Mouse (Mus musculus): ENCODE data around the gene Gm21961. TPM values are rescaled to one million over a fixed set of nuclear protein-coding genes. Genes with fewer than 3 reads are reported as not detected.

The Gm21961 gene
- total and polyA plus RNA-seq, 3 experiments, result not detected

- H3K9ac ChIP-seq (ENCODE audit: control insufficient read depth, low read depth, low read length, poor library complexity, severe bottlenecking), result no peak overlapping the region
- no peaks in the 10 kb centered on the region for H3K27me3 ChIP-seq (ENCODE audit: control insufficient read depth in 1 of 2, insufficient read depth in 2 of 2, low read length in 2 of 2)
- no peaks in the 10 kb centered on the region for H3K79me2 ChIP-seq (ENCODE audit: control insufficient read depth, insufficient read depth, low read length, poor library complexity)
- no peak for DNase-seq (ENCODE audit: low read depth, low spot score)
- H3K36me3 ChIP-seq (ENCODE audit: control insufficient read depth in 1 of 2, insufficient read depth in 2 of 2, low read length in 2 of 2), result no peaks in the 10 kb centered on the region
- no peak overlapping the region for H3K4me3 ChIP-seq (ENCODE audit: control insufficient read depth in 1 of 2, insufficient read depth in 1 of 2, low read depth in 2 of 2, low read length in 2 of 2)
- H3K4me1 ChIP-seq (ENCODE audit: control insufficient read depth in 1 of 2, insufficient read depth in 2 of 2, low read length in 2 of 2), result no peaks in the 10 kb centered on the region
- H3K27ac ChIP-seq (ENCODE audit: control insufficient read depth, low read depth, low read length), result no peak overlapping the region
- H3K9me3 ChIP-seq (replicated peaks; ENCODE audit: insufficient read depth, low read length), result no peaks in the 10 kb centered on the region
- TF ChIP-seq MAFK (IDR thresholded peaks at IDR 0.05; ENCODE audit: borderline replicate concordance, low read depth, low read length), result no peak
- no peak for TF ChIP-seq RCOR1 (IDR thresholded peaks at IDR 0.05; ENCODE audit: low read depth, low read length)
- TF ChIP-seq EP300 (IDR thresholded peaks at IDR 0.05; ENCODE audit: low read depth in 1 of 2, low read length in 2 of 2), result no peak
- no peak for TF ChIP-seq USF1 (IDR thresholded peaks at IDR 0.05; ENCODE audit: low read depth, low read length)
- no peak for TF ChIP-seq ZC3H11A (IDR thresholded peaks at IDR 0.05; ENCODE audit: low read depth, low read length)
- TF ChIP-seq MXI1 (IDR thresholded peaks at IDR 0.05; ENCODE audit: low read depth, low read length), result no peak
- TF ChIP-seq HCFC1 (IDR thresholded peaks at IDR 0.05; ENCODE audit: low read depth, low read length), result no peak
- TF ChIP-seq CTCF (IDR thresholded peaks at IDR 0.05 in 2 of 3, conservative IDR thresholded peaks at IDR 0.05 in 1 of 3; ENCODE audit: control insufficient read depth in 1 of 3, insufficient read depth in 1 of 3, low read depth in 2 of 3, low read length in 3 of 3, poor library complexity in 1 of 3, severe bottlenecking in 1 of 3), result no peak
- TF ChIP-seq TBP (IDR thresholded peaks at IDR 0.05; ENCODE audit: low read depth, low read length), result no peak
- TF ChIP-seq MAZ (IDR thresholded peaks at IDR 0.05; ENCODE audit: low read depth, low read length), result no peak
- TF ChIP-seq E2F4 (IDR thresholded peaks at IDR 0.05; ENCODE audit: borderline replicate concordance, low read depth, low read length), result no peak
- no peak for TF ChIP-seq USF2 (IDR thresholded peaks at IDR 0.05; ENCODE audit: borderline replicate concordance in 1 of 2, insufficient read depth in 1 of 2, low read depth in 1 of 2, low read length in 2 of 2)
- no peak for TF ChIP-seq GABPA (IDR thresholded peaks at IDR 0.05; ENCODE audit: low read depth, low read length)
- TF ChIP-seq NELFE (IDR thresholded peaks at IDR 0.05; ENCODE audit: low read depth, low read length), result no peak
- no peak for TF ChIP-seq BHLHE40 (IDR thresholded peaks at IDR 0.05; ENCODE audit: borderline replicate concordance, low read depth, low read length)
- no peak for TF ChIP-seq SIN3A (IDR thresholded peaks at IDR 0.05; ENCODE audit: low read length)
- TF ChIP-seq MYC (IDR thresholded peaks at IDR 0.05; ENCODE audit: low read depth, low read length), result no peak
- TF ChIP-seq NRF1 (IDR thresholded peaks at IDR 0.05; ENCODE audit: insufficient read depth, low read depth, low read length, poor library complexity, severe bottlenecking), result no peak
These were observed 34.7 kb downstream of the Gm21961 start for GRCm38 (mm10) chr15:64979976-64980375.

GRCm38 (mm10) chr15:64976044-64976805, 38.5 kb downstream of the Gm21961 start:
- TF ChIP-seq TBP (IDR thresholded peaks at IDR 0.05; ENCODE audit: low read depth, low read length) (no peak), ZMIZ1 (IDR thresholded peaks at IDR 0.05; ENCODE audit: low read depth, low read length) (no peak), TCF12 (IDR thresholded peaks at IDR 0.05; ENCODE audit: low read depth, low read length) (no peak), USF2 (IDR thresholded peaks at IDR 0.05; ENCODE audit: borderline replicate concordance in 1 of 2, insufficient read depth in 1 of 2, low read depth in 1 of 2, low read length in 2 of 2) (no peak), GABPA (IDR thresholded peaks at IDR 0.05; ENCODE audit: low read depth, low read length) (no peak), CHD1 (IDR thresholded peaks at IDR 0.05; ENCODE audit: low read depth, low read length) (no peak), BHLHE40 (IDR thresholded peaks at IDR 0.05; ENCODE audit: borderline replicate concordance, low read depth, low read length) (no peak), MXI1 (IDR thresholded peaks at IDR 0.05; ENCODE audit: low read depth, low read length) (no peak), POLR2A (IDR thresholded peaks at IDR 0.05; ENCODE audit: control insufficient read depth in 1 of 2, insufficient read depth in 1 of 2, low read depth in 1 of 2, low read length in 2 of 2, poor library complexity in 1 of 2) (no peak), NRF1 (IDR thresholded peaks at IDR 0.05; ENCODE audit: insufficient read depth, low read depth, low read length, poor library complexity, severe bottlenecking) (no peak), MEF2A (IDR thresholded peaks at IDR 0.05; ENCODE audit: extremely low read depth, insufficient replicate concordance, low read depth, low read length, poor library complexity, severe bottlenecking) (no peak), EP300 (IDR thresholded peaks at IDR 0.05; ENCODE audit: low read depth in 1 of 2, low read length in 2 of 2) (no peak), CTCF (IDR thresholded peaks at IDR 0.05 in 2 of 3, conservative IDR thresholded peaks at IDR 0.05 in 1 of 3; ENCODE audit: control insufficient read depth in 1 of 3, insufficient read depth in 1 of 3, low read depth in 2 of 3, low read length in 3 of 3, poor library complexity in 1 of 3, severe bottlenecking in 1 of 3) (no peak)
- Histone ChIP-seq H3K4me3 (ENCODE audit: control insufficient read depth in 1 of 2, insufficient read depth in 1 of 2, low read depth in 2 of 2, low read length in 2 of 2) (no peak overlapping the region), H3K27me3 (ENCODE audit: control insufficient read depth in 1 of 2, insufficient read depth in 2 of 2, low read length in 2 of 2) (no peaks in the 10 kb centered on the region), H3K79me2 (ENCODE audit: control insufficient read depth, insufficient read depth, low read length, poor library complexity) (no peaks in the 10 kb centered on the region), H3K9ac (ENCODE audit: control insufficient read depth, low read depth, low read length, poor library complexity, severe bottlenecking) (no peak overlapping the region), H3K27ac (ENCODE audit: control insufficient read depth, low read depth, low read length) (no peak overlapping the region), H3K36me3 (ENCODE audit: control insufficient read depth in 1 of 2, insufficient read depth in 2 of 2, low read length in 2 of 2) (no peaks in the 10 kb centered on the region), H3K9me3 (replicated peaks; ENCODE audit: insufficient read depth, low read length) (no peaks in the 10 kb centered on the region), H3K4me1 (ENCODE audit: control insufficient read depth in 1 of 2, insufficient read depth in 2 of 2, low read length in 2 of 2) (no peaks in the 10 kb centered on the region)
- DNase-seq (ENCODE audit: low read depth, low spot score), result peak; percentile 8

Measured in MEL (cell line).